Mouse (Mus musculus) embryonic facial prominence, embryonic 14.5 days (tissue): Measurements from ENCODE around the gene Heg1. TPM values are rescaled to one million over a fixed set of nuclear protein-coding genes. Genes with fewer than 3 reads are reported as not detected.
A peak's percentile ranks its signal among the peaks of the same experiment; 100 is the strongest.

ENCODE experiments used
- ATAC-seq: fragments of 200-750 bp; cut with Nextera tagmentation; 2 replicates; pipeline ENCODE4 v1.8.0; 2017; ENCODE audit warnings: low read depth, moderate number of reproducible peaks, moderate TSS enrichment
- DNase-seq: peaks from one replicate; pipeline ENCODE4 v3.0.0-alpha.2; 2015; ENCODE audit warnings: low spot score
- H3K27ac ChIP-seq: fragments of 300-500 bp; sonication (generic); replicated peaks from 2 replicates; pipeline ENCODE4 v1.5.1; 2014; ENCODE audit warnings: low read depth, mild to moderate bottlenecking, low read length, moderate library complexity
- H3K27me3 ChIP-seq: fragments of 300-500 bp; sonication (generic); replicated peaks from 2 replicates; pipeline ENCODE4 v1.6.1; 2014; ENCODE audit warnings: low read length; ENCODE audit not compliant: control insufficient read depth, insufficient read depth
- H3K36me3 ChIP-seq: fragments of 300-500 bp; sonication (generic); 2 replicates; pipeline ENCODE4 v1.6.1; 2014; ENCODE audit warnings: low read length, mixed read lengths; ENCODE audit not compliant: control insufficient read depth, insufficient read depth
- H3K4me1 ChIP-seq: fragments of 300-500 bp; sonication (generic); 2 replicates; pipeline ENCODE4 v1.6.1; 2014; ENCODE audit warnings: antibody characterized with exemption, low read length; ENCODE audit not compliant: control insufficient read depth, insufficient read depth
- H3K4me2 ChIP-seq: fragments of 300-500 bp; sonication (generic); 2 replicates; pipeline ENCODE4 v1.6.1; 2014; ENCODE audit warnings: low read depth, mild to moderate bottlenecking, low read length, moderate library complexity, mixed read lengths
- H3K4me3 ChIP-seq: fragments of 300-500 bp; sonication (generic); 2 replicates; pipeline ENCODE4 v1.5.1; 2014; ENCODE audit warnings: low read depth, mild to moderate bottlenecking, low read length
- H3K9ac ChIP-seq: fragments of 300-500 bp; sonication (generic); 2 replicates; pipeline ENCODE4 v1.6.1; 2014; ENCODE audit warnings: low read depth, mild to moderate bottlenecking, low read length, moderate library complexity, mixed read lengths
- H3K9me3 ChIP-seq: fragments of 300-500 bp; sonication (generic); 2 replicates; pipeline ENCODE4 v1.6.1; 2016; ENCODE audit warnings: low read length; ENCODE audit not compliant: control insufficient read depth
- WGBS: fragments of 180-500 bp; shearing (Covaris S2); extraction: QIAGEN DNeasy Blood & Tissue Kit; methylation state at CpG from one replicate; pipeline ENCODE4 v1.1.7; 2014; 5-methylcytosine and 5-hydroxymethylcytosine counted together
- polyA plus RNA-seq: library from polyadenylated mRNA; unstranded; fragments of >200 nt; fragmentation: Nextera tagmentation; extraction: Ambion mirVana; gene quantifications from 2 replicates; pipeline ENCODE4 v1.2.1, GENCODE M21; 2014

The Heg1 gene
- polyA plus RNA-seq, 1 experiment from 2014 or later: 24.6 TPM

DNA sequence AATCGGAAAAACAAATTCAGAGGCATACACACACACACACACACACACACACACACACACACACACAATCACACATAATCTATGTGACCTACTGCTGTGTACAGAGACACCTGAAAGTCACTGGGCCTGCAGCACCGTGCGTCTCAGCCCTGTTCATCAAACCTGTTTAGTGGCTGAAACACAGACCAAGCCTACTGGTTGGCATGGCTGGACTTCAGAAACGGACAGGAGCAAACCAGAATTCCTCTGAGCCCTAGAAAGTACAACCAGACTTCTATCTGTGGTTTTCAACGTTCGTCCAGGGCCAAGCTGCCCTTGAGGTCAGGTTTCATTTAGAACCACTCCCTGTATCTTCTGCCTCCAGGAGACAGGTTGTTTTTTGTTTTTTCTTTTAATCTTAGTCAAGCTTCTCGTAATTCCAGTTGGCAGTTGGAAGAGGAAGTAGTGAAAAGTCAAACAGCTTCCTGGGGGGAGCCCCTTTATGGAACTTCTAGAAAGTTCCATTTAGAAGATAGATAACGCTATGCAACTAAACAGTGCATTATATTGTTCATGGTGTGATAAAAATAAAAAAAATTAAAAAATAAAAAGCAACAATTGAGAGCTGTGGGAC lies 101.0 kb downstream of the Heg1 start:
- no peaks in the 10 kb centered on the region for H3K4me1 ChIP-seq
- no peak overlapping the region for H3K4me2 ChIP-seq
- no peaks in the 10 kb centered on the region for H3K36me3 ChIP-seq
- 50% methylated on average over 8 of the region's 8 CpGs for WGBS
- no peak overlapping the region for H3K27ac ChIP-seq
- DNase-seq (no peak), ATAC-seq (no peak)
- no peaks in the 10 kb centered on the region for H3K9me3 ChIP-seq
- H3K4me3 ChIP-seq: no peak overlapping the region
- H3K9ac ChIP-seq: no peak overlapping the region
- no peaks in the 10 kb centered on the region for H3K27me3 ChIP-seq

DNA sequence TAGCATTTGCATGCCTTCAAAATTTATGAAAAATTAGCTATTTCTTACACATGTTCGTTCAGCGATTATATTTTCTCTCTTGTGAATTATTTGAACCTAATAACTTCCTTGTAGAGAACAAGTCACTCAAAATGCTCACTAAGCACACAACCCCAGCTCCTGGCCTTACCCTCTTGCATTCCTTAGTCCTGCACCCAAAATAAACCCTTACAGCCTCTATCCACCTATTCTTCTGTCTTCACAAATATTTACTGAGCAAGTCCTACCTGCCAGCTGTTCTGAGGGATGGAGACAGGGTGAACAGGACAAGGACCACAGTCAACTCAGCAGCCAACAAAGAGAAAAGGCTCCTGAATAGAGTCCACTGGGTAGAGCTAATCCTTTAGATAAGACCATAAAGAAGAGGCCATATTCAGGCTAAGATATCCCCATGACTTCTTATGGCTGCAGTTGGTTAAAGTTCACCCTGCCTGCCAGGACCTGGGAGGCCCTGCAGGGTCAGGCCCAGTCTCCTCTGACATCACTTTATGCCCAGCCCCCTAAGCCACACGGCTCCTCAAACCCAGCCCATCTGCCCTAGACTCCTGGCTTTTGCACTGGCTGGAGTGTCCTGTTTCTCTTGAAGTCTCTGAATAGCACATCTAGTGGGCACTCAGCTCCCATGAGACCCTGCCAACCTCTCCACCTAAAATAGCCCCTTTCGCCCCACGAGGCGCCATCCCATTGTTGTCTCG lies 102.7 kb downstream of the Heg1 start:
- 81% methylated on average over 7 of the region's 7 CpGs for WGBS
- H3K4me2 ChIP-seq: no peak overlapping the region
- ATAC-seq (no peak), DNase-seq (no peak)
- no peaks in the 10 kb centered on the region for H3K27me3 ChIP-seq
- H3K27ac ChIP-seq: no peak overlapping the region
- H3K9me3 ChIP-seq: no peaks in the 10 kb centered on the region
- no peak overlapping the region for H3K9ac ChIP-seq
- no peaks in the 10 kb centered on the region for H3K36me3 ChIP-seq
- H3K4me1 ChIP-seq: no peaks in the 10 kb centered on the region
- no peak overlapping the region for H3K4me3 ChIP-seq

DNA sequence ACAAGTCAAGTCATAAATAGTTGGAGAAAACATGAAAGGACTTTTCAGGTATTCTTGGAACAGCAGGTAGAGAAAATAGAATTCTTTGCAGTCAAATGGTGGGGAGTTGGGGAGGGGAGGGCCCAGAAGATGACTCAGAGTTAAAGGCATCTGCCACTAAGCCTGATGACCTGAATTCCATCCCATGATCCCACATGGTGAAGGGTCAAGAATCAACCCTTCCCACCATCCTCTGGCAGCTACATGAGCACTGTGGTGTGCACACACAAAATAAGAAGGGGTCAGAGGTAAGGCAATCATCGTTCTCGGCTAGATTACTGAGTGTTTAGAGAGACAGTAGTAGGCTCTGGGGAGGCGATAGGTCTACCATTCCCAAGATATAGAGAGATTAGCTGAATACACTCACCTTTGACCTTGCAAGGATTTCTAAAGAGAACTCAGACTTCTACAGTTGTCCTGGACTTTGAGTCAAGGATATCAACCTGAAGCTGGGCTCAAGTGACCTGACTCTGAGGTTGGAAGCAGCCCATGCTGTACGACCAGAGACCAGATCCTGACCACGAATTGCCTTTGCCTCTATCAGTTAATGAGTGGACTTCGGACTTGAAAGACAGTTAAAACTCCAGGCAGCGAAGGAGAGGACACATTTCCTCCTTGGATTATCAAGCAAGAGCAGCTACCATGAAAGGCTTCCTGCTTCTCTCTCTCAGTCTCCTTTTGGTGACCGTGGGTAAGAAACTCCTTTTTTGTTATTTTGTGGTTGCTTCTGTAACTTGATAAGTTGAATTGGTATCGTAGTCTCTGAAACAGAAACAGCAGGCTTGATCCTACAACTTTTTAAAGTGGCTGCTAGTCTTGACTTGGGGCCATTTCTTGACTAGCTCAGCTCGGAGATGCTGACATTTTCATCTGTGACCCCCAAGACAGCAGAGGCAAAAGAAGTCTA lies 109.9 kb downstream of the Heg1 start, which contains the start of gene Muc13:
TSS of gene Muc13 (plus strand) at position 192 of the 946 bp plus-strand sequence.
- Histone ChIP-seq H3K4me3 (no peak within 1 kb of the TSS), H3K4me2 (no peak within 1 kb of the TSS), H3K27me3 (no peaks in the 10 kb centered on the region), H3K9ac (no peak within 1 kb of the TSS), H3K27ac (no peak within 1 kb of the TSS), H3K36me3 (no peaks in the 10 kb centered on the region), H3K9me3 (no peaks in the 10 kb centered on the region), H3K4me1 (no peaks in the 10 kb centered on the region)
- WGBS: 76% methylated on average over 10 of the region's 10 CpGs
- no peak for ATAC-seq
- no peak for DNase-seq

DNA sequence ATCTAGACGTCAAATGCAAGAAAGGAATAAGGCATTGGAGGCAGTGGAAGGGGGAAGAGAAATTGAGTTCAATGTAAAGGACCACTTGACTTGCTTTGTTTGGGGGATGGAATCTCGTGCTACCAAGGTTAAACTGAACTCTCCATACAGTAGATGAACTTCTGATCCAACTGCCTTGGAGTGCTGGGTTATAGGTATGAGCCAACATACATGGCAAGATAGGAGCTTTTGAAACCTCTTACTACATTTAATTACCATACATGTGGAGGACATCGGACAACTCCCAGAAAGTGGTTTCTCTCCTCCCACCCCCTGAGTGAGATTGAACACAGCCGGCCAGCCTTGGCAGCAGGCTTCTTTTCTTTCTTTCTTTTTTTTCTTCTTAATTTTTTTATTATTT lies 110.9 kb downstream of the Heg1 start:
- Histone ChIP-seq H3K27me3 (no peaks in the 10 kb centered on the region), H3K27ac (no peak overlapping the region), H3K36me3 (no peaks in the 10 kb centered on the region), H3K4me3 (no peak overlapping the region), H3K9me3 (no peaks in the 10 kb centered on the region), H3K4me2 (no peak overlapping the region), H3K4me1 (no peaks in the 10 kb centered on the region), H3K9ac (no peak overlapping the region)
- no peak for DNase-seq
- no peak for ATAC-seq
- 67% methylated on average over 4 of the region's 4 CpGs for WGBS

DNA sequence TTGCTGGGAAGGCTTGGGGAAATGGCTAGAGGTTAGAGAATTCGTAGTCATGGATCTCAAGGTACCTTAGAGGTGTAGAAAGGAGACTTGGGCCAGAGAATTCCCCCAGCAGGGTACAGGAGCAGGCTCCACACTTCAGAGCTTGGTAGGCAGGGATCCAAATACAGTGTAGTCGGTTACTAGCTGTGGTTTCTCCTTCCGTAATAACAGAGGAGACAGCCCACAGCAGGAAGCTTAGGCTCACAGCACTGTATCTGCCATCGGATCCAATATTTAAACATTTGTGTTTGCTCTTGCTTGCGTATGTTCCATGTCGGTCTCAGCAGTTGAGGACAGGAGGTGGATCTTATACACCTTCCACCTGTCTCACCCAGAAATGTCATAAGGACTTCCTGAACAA lies 111.7 kb downstream of the Heg1 start:
- no peaks in the 10 kb centered on the region for H3K9me3 ChIP-seq
- ATAC-seq: no peak
- H3K4me1 ChIP-seq: no peaks in the 10 kb centered on the region
- H3K4me3 ChIP-seq: no peak overlapping the region
- H3K4me2 ChIP-seq: no peak overlapping the region
- DNase-seq: peak; percentile 57
- H3K9ac ChIP-seq: no peak overlapping the region
- WGBS: 80% methylated on average over 6 of the region's 6 CpGs
- no peaks in the 10 kb centered on the region for H3K27me3 ChIP-seq
- H3K36me3 ChIP-seq: no peaks in the 10 kb centered on the region
- no peak overlapping the region for H3K27ac ChIP-seq

DNA sequence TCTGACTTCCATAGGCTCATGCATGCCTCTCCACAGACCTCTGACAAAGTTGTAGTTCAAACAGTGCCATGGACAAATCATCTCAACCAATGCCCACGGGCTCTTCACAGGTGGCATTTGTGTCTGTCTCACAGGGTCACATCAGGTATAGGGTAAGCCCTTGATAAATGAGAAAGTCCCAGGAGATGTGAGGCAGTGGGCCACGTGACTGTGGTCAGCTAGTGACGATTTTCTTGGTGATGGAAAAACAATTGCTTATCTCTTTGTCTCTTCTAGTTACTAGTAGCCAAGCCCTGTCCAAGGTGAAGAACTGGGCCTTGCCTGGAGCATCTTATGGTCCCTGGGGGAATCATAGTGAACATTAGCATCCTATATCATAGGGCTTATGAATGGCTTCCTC lies 112.6 kb downstream of the Heg1 start:
- H3K36me3 ChIP-seq: no peaks in the 10 kb centered on the region
- no peaks in the 10 kb centered on the region for H3K27me3 ChIP-seq
- no peak overlapping the region for H3K27ac ChIP-seq
- DNase-seq (no peak), ATAC-seq (no peak)
- no peaks in the 10 kb centered on the region for H3K9me3 ChIP-seq
- no peak overlapping the region for H3K4me3 ChIP-seq
- WGBS: 86% methylated on average over 3 of the region's 3 CpGs
- H3K4me2 ChIP-seq: no peak overlapping the region
- no peak overlapping the region for H3K9ac ChIP-seq
- no peaks in the 10 kb centered on the region for H3K4me1 ChIP-seq

DNA sequence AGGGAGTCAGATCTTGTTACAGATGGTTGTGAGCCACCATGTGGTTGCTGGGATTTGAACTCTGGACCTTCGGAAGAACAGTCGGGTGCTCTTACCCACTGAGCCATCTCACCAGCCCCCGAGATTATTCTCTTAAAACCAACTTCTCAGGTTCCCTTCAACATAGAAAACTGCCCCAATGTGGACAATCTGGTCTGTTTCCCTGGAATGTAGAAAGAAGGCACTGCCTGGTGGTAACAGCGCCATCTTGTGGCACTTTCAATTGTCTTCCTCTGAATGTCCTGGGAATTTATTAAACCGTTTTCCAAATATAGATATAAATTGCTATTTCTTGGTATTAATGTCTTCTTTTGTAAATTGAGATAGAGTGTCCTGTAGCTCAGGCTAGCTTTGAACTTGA lies 113.7 kb downstream of the Heg1 start:
- DNase-seq (peak; percentile 54), ATAC-seq (no peak)
- H3K27me3 ChIP-seq: no peaks in the 10 kb centered on the region
- no peak overlapping the region for H3K4me2 ChIP-seq
- no peak overlapping the region for H3K9ac ChIP-seq
- no peak overlapping the region for H3K27ac ChIP-seq
- WGBS: 48% methylated on average over 5 of the region's 5 CpGs
- no peak overlapping the region for H3K4me3 ChIP-seq
- no peaks in the 10 kb centered on the region for H3K4me1 ChIP-seq
- no peaks in the 10 kb centered on the region for H3K36me3 ChIP-seq
- no peaks in the 10 kb centered on the region for H3K9me3 ChIP-seq

DNA sequence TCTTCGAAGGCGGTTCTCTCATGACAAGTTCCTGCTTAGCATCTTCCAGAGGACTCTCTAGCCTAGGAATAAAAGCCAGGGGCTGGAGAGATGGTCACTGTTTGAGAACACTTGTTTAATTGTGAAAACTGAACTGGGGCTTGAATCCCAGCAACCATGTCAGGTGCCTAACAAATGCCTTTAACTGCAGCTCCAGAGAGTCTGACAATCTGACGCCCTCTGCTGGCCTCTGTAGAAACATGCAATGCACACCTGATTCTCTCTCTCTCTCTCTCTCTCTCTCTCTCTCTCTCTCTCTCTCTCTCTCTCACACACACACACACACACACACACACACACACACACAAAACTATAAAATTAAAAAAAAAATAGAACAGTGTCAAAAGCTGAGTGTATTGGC lies 125.8 kb downstream of the Heg1 start:
- Histone ChIP-seq H3K27me3 (no peaks in the 10 kb centered on the region), H3K4me1 (no peaks in the 10 kb centered on the region), H3K9me3 (no peaks in the 10 kb centered on the region), H3K27ac (no peak overlapping the region), H3K4me2 (no peak overlapping the region), H3K9ac (no peak overlapping the region), H3K36me3 (no peaks in the 10 kb centered on the region), H3K4me3 (no peak overlapping the region)
- ATAC-seq: no peak
- DNase-seq: no peak
- 69% methylated on average over 3 of the region's 3 CpGs for WGBS
